Mouse (Mus musculus) CD8-positive naive resting alpha-beta T cell, adult 2 months (primary cell): ENCODE data around the gene Gm45808.

Experiments used
- DNase-seq, 2 experiments: peaks; one replicate each; pipeline ENCODE4 v3.0.0; 2022; ENCODE audit warnings: low read depth in 2 of 2, low spot score in 2 of 2

Gm45808 gene

DNA sequence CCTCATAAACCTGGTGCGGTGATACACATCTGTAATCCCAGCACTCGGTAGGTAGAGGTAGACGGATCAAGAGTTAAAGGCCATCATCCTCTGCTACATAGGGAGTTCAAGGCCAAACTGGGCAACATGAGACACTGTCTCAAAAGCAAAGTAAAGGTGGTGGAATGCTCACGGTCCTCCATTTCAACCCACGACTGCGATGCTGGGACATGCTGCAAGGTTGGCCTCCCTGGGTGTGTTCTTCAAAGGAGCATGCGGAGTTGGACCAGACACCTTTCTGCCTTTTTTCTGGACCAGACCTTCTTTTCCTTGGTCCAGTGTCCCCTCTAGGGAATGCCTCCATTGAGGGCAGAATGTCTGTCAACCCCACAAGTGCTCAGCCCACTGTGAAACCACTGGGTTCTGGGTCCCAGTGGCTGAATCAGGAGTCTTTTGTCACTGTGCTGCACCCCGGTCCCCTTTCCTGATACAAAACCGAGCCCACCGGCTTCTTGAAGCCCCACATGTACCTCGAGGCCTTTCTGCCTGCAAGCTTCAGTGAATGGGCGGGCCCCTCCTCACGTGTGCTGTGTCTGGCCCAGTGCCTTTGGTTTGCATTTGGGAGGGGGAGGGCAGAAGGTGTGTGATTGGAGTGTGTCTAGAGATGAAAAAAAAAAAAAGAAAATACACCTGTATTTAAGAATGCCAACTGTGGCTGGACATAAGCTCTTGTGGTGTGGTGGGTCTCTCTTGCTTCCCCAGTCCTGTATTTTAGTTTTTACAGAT is 30.5 kb downstream of the Gm45808 start:
- no peak for DNase-seq

DNA sequence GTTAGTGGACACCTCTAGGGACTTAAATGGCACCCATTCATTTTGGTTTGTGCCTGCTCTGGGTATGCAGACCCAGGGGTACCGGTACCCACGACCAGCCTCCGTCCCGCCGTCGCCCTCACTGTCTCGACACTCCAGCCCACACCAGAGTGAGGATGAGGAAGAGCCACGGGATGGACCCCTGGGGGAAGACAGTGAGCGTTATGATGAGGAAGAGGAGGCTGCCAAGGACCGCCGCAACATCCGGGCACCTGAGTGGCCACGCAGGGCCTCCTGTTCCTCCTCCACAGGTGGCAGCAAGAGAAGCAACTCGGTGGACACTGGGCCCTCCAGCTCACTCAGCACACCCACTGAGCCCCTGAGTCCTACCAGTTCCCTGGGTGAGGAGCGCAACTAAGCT is 31.6 kb downstream of the Gm45808 start:
- DNase-seq = no peak

DNA sequence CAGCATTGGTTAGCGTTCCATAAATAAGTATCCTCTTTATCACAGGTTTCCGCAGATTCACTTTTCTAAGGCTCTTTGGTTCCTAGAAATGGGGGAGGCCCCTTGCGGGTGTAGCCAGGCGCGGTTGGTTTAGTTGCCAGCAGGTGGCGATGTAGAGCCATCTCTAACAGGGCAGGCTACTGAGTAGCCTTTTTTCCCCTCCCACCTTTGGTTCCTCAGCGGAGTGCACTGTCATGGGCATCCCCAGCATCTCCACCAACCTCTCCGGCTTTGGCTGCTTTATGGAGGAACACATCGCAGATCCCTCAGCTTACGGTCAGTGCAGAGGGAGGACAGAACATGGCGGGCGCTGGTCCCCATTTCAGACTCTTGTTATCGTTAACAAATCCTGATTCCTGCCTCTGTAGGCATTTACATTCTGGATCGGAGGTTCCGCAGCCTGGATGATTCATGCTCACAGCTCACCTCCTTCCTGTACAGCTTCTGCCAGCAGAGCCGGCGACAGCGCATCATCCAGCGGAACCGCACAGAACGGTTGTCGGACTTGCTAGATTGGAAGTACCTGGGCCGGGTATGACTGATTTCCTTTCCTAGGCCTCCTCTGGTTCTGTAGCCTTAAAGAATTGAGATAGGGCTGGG is 35.1 kb downstream of the Gm45808 start:
- DNase-seq = peak; percentile 78 to 87

DNA sequence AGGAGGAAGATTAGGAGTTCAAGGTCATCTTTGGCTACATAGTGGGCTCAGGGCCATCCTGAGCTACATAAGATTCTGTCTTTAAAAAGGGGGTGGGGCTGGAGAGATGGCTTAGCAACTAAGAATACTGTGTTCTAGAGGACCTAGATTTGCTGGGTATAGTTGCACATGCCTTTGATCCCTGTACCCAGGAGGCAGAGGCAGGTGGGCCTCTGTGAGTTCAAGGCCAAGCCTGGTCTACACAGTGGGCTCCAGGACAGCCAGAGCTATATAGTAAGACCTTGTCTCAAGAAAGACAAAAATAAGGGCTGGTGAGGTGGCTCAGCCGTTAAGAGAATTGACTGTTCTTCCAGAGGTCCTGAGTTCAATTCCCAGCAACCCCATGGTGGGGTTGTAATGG is 36.6 kb downstream of the Gm45808 start:
- no peak for DNase-seq

DNA sequence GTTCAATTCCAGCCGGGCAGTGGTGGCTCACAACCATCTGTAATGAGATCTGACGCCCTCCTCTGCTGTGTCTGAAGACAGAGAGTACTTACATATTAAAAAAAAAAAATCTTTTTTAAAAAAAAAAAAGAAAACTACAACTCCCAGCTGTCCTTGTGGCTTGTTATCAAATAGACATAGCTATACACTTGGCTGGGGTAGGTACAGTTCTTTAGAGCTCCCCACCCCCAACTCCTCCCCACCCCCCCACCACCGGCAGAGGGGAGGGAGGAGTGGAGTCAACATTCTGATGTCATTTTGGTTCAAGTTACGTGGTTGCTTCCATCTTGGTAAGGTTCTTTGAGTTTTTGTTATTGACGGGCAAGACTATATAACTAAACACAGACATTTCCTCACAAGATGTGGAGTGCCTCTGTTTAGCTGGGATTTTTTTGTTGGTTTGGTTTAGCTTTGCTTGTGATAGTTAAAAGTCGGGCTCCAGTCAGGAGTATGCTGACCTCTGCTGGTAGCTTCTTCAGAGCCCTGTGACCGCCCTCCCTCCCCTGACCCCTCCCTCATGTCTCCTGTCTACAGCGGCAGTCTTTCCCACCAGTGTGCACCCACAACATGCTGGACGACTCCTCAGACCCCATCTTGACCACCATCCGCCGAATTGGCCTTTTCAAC is 39.2 kb downstream of the Gm45808 start:
- DNase-seq = no peak

DNA sequence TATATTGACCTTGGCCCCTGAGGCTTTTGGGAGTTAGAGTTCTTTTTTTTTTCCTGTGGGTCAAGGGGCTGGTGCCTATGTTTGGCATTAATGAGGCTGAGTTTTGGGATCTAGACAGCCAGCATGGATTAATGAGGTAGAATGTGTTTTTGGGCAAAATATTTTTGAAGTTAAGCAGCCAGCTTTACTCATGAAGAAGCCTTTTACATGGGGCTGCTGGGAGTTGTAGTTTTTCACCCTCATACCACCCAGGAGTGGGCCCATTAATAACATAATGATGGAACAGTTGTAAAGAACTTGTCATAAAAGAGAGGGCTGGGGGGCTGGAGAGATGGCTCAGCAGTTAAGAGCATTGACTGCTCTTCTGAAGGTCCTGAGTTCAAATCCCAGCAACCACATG is 40.0 kb downstream of the Gm45808 start:
- DNase-seq = no peak

DNA sequence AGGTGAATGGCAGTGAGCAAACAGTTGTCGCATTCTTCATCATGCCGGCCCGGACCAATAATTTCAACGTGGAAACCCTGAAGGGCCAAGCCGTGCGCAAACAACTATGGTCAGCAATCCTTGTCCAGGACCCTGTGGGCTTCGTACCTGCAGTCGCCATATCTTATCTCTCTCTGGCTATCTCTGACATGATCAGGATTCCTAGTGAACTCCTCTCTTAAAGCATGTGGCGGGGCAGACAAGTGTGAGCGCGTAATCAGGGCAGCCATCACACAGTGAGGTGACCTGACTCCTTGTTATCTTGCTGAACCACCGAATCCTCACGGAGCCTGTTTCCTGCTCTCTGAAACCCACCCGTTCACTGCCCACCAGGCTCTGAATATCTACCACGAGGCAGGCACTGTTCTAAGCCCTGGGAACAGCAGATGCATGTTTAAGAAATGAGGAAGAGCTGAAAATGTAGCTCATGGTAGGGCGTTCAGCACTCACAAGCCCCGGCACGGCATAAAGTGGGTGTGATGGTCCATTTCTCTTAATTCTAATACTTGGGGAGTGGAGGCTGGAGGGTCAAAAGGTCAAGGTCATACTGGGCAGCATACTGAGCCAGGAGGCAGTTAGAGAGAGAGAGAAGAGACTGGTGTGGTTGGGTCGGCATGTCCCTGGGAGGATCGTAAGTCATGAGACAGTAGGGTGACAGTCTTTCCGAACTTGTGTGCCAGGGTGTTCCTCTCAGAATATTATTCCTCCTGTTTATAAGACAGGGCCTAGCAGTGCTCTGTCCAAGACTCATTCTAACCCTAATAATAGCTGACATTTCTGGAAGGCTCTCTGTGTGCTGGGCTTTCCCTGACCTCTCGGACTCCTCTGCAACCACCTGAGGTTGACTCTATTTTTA is 42.8 kb downstream of the Gm45808 start:
- DNase-seq = no peak

DNA sequence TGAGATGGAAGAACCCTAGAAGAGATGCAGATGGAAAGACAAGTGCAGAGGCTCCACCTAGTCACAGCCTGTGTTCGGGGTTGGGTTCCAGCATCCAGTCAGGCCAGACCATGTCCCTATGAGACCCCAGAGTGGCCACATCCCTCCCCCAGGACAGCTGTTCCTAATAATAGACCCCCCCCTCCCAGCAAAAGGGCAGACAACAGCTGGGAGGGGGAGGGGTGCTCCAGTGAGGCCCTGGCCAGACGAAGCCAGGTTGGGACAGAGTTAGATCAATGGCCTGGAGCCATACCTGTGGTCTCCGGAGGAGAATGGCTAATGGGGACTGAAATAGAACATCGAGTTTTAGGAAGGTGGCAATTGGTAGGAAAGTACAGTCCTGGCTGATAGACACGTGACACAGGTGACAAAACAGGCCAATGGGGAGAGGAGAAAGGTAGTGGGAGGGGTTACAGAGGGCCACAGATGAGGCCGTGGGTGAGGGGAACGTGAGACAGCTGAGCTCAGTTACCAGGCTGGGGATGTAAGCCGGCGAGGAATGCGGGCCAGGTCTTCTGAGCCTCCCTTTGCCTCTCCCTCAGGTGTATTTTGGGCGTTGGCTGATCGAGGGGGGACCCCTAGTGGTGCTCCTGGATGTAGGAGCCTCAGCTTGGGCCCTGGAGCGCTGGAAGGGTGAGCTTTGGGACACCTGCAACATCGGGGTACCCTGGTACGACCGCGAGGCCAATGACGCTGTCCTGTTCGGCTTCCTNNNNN is 48.9 kb downstream of the Gm45808 start, which contains the start of gene Ruvbl2:
TSS of gene Ruvbl2 (minus strand) at position 576 of the 756 bp plus-strand sequence.
- DNase-seq = no peak

DNA sequence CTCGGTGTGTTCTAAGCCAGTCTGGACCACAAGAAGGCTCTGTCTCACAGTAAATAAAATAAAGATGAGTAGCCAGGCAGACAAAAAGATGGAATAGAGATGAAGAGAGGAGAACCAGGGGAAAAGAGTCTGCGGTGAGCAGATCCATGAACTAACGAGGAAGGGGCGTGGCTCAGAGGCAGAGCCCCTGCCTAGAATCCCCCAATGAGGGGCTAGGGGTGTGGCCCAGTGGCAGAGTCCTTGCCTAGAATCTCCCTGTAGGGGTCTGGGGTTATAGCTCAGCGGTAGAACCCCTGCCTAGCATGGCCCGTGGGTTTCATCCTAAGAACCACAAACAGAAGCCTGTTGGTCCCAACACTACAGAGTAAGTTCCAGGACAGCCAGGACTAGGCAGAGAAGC is 49.6 kb downstream of the Gm45808 start:
- DNase-seq = no peak

DNA sequence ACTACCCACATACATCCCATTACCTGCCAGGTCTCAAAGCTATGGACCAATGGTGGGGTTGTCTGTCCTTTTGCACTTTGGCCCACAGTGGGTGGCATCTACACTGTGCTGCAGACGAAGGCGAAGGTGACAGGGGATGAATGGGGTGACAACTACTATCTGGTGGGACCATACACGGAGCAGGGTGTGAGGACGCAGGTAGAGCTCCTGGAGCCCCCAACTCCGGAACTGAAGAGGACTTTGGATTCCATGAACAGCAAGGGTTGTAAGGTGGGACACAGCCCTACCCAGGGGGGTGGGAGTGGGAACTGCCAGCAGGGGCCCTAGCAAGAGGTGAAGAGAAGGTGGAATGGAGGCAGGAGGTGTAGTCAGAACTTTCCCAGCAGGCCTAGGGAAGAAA is 50.2 kb downstream of the Gm45808 start:
- no peak for DNase-seq

DNA sequence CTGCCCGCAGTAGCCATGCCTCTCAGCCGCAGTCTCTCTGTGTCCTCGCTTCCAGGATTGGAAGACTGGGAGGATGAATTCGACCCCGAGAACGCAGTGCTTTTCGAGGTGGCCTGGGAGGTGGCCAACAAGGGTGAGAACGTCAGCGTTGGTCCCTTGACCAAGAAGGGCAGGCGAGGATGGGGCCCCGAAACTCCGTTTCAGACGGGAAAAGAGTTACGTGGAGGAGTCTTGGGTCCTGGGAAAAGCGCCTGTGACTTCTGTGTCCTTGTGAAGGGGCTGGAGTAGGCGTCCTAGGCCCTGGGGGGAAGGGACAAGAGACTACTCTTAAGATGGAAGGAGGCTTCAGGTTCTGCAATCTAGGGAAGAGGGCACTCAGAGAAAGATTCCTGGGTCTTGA is 51.6 kb downstream of the Gm45808 start:
- DNase-seq = no peak

DNA sequence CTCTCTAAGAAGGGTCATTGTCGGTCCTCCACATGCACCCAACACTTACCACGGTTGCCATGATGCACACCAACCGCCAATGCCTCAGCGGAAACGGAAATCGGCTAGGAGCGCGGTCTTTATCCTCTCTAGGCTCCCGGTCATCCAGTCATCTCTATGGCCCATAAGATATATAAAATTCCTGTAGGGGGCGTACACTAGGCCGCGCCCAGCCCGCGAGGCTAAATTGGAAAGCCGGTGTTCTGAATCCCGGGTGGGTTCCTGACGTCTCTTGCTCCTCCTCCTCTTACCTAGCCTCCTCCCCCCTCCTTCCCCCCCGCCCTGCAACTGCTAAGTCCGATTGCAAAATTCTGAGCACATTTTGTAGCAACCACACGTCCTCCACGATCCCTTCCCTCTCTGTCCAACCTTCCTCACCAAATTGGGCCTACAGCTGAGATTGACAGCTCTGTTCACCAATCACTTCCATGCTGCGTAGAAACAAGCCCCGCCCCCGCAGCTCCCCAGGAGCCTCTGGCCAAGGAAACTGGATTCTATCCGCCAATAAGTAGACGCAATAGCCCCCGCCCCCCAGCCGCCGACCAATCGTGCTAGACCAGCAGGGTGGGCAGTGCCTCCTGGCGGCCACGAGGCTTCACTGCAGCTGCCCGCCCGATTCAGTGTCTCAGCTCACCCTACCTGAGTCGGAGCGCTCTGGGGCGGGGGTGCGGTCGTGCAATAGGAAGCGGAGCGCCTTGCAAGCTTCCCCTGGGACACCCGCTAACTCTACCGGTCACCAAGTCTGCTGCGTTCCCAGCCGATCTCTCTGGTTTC is 52.2 kb downstream of the Gm45808 start, which contains the start of gene Gys1:
TSS of gene Gys1 (plus strand) at position 642 of the 813 bp plus-strand sequence.
- peak; percentile 100 for DNase-seq

DNA sequence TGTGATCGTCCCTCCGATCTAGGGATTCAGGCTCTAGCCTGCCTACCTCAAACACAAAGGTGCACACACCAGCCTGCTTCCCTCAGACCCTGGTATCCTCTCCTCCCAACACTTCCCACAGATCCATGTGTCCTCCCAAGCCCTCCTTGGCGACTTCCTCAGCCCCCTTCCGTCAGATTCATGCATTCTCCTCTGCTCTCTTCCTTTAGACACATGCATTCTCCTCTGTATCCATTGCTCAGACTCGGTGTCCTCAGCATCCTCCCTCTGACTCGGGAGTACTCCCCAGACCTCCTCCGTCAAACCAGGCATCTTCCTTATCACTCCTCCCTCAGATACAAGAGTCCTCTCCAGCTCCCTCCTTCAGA is 52.8 kb downstream of the Gm45808 start:
- no peak for DNase-seq

DNA sequence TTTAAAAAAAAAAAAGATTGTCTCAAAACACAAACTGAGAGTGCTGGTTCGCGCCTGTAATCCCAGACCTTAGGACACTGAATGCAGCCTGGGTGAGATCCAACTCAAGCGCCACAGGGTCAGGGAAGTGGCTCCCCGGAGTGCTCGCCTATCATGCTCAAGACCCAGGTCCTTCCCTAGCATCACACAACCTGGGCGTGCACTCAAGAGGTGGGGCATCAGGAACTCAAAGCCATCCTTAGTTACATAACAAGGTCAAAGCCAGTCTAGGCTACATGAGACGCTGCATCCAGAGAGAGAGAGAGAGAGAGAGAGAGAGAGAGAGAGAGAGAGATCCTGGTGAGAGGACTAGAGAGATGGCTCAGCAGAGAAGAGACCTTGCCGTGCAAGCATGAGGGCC is 60.1 kb downstream of the Gm45808 start:
- no peak for DNase-seq

DNA sequence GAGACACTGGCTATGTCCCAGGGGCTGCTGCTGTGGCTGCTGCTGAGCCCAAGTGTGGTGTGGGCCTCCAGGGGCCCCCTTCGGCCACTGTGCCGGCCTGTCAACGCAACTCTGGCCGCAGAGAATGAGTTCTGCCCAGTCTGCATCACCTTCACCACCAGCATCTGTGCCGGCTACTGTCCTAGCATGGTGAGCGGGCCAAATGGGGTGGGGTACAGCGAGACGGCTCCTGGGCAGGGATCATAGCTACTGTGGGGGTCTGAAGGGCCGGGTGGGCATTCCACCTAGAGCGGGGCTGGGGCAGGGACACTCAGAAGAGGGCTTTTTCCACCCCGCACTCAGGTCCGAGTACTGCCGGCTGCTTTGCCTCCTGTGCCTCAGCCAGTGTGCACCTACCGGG is 65.4 kb downstream of the Gm45808 start:
- DNase-seq = no peak

DNA sequence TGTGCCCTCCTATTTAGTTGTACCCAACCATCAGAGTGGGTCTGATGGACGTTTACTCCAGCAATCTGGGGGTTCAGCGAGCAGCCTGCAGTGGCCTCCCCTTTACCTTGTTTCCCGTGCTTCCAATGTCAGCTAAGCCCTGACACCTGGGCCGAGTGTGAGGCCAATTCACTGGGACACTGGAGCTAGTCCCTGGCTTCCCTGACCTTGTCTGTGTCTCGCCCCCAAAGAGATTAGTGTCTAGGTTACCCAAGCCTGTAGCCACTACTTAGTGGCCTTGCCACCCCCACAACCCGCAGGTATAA is 66.0 kb downstream of the Gm45808 start, which contains the start of gene Lhb:
TSS of gene Lhb (plus strand) at position 206 of the 305 bp plus-strand sequence.
- DNase-seq = no peak

DNA sequence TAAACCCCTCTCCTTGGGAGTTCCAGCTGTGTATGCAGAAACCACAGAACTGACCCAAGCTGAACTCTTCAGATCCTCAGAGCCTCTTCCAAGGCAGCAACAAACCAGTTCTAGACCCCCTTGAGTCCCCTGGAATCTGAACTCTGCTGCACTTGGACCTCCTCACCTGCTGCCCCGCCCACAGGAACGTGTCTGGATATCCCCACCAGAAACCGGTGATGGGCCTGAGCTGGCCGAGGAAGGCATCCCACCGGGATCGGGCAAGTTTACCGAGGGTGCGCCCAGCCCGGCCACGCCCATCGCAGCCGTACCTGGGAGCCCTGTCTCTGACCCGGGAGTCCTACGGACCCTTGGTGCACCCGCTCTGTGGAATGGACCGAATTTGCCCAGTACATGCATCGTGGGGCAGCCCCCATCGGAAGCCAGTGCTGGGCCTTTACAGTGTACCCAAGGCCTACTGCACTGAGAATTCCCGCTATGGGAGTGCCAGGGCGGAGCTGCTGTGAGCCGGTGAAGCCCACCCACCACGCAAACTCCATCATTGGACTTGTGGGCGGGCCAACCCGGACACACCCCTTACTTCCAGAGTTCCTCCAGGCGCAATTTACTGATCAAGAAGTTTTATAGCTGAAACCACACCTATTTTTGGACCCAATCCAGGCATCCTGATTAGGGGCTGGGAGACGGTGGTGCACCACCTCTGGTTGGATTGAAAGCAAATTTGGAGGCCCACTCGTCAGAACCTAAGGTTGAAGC is 66.6 kb downstream of the Gm45808 start:
- no peak for DNase-seq

DNA sequence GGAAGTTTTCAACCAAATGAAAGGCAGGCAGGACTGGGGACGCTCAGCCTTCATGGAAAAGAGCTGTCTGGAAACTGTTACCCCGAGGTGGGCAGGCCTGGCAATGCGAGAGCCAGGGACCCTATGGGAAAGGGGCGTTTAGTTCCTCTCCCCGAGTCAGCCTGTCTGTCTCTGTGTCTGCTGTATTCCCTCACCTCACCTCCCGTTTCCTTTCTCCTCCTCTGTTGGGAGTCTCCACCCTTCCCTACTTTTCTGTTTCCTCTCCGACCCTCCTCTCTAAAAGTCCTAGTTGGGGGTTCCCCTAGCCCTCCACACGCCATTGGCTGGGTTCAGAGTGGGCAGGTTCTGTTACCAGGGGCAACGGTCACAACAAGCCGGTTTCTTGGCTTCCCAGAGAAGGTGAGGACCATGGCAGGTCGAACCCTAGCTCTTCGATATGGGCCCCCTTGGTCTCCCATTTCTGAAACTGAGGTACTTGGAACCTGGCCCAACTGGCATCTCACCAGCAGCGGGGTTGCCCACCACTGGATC is 68.6 kb downstream of the Gm45808 start:
- DNase-seq = no peak
